Mouse (Mus musculus) liver (tissue): ENCODE data around the gene Fam168a.
"Not testable (repeated sequence)": the region's sequence is repeated elsewhere in the genome, so short reads cannot be mapped to it uniquely, and the experiment has no call there.

Experiments
- DNase-seq: peaks from one replicate; pipeline ENCODE4 v3.0.0-alpha.2; 2020; ENCODE audit warnings: mixed read lengths

The Fam168a gene

GRCm38 (mm10) chr7:100845026-100845400, 138.6 kb downstream of the Fam168a start:
- DNase-seq = no peak

GRCm38 (mm10) chr7:100845412-100845811, 139.0 kb downstream of the Fam168a start:
- DNase-seq = peak; percentile 81

- not testable (repeated sequence) for DNase-seq
Observed at GRCm38 (mm10) chr7:100846033-100846432, 139.6 kb downstream of the Fam168a start.

- no peak for DNase-seq
Observed at GRCm38 (mm10) chr7:100847131-100847530, 140.7 kb downstream of the Fam168a start.

GRCm38 (mm10) chr7:100848744-100849143, 142.3 kb downstream of the Fam168a start:
- peak; percentile 78 for DNase-seq

- DNase-seq = no peak
Observed at GRCm38 (mm10) chr7:100849508-100849907, 143.1 kb downstream of the Fam168a start.

- DNase-seq = no peak
Observed at GRCm38 (mm10) chr7:100851481-100852356, 145.3 kb downstream of the Fam168a start.

- DNase-seq = no peak
Observed at GRCm38 (mm10) chr7:100853396-100853795, 147.0 kb downstream of the Fam168a start.

- no peak for DNase-seq
Observed at GRCm38 (mm10) chr7:100854137-100854814, 147.8 kb downstream of the Fam168a start.

GRCm38 (mm10) chr7:100854861-100855260, 148.4 kb downstream of the Fam168a start:
- no peak for DNase-seq

GRCm38 (mm10) chr7:100855300-100855699, 148.9 kb downstream of the Fam168a start:
- DNase-seq = no peak

GRCm38 (mm10) chr7:100855795-100856573, 149.5 kb downstream of the Fam168a start:
- peak; percentile 69 for DNase-seq

- peak; percentile 77 for DNase-seq
Observed at GRCm38 (mm10) chr7:100860450-100860849, 154.0 kb downstream of the Fam168a start.

- DNase-seq = no peak
Observed at GRCm38 (mm10) chr7:100861209-100861608, 154.8 kb downstream of the Fam168a start.

GRCm38 (mm10) chr7:100862353-100862752, 155.9 kb downstream of the Fam168a start:
- DNase-seq = no peak

- DNase-seq = peak; percentile 97
Observed at GRCm38 (mm10) chr7:100862828-100863638, 156.6 kb downstream of the Fam168a start, which contains the start of gene Relt. Gene Relt (minus strand): TSS chr7:100863446.

- DNase-seq = peak; percentile 81
Observed at GRCm38 (mm10) chr7:100866675-100867074, 160.2 kb downstream of the Fam168a start.

- DNase-seq = peak; percentile 65
Observed at GRCm38 (mm10) chr7:100867561-100867960, 161.1 kb downstream of the Fam168a start.

GRCm38 (mm10) chr7:100868551-100868950, 162.1 kb downstream of the Fam168a start:
- DNase-seq = no peak

GRCm38 (mm10) chr7:100869877-100870629, 163.6 kb downstream of the Fam168a start:
- no peak for DNase-seq

- DNase-seq = no peak
Observed at GRCm38 (mm10) chr7:100871355-100871754, 164.9 kb downstream of the Fam168a start.
